Mouse (Mus musculus): ENCODE results near the gene Sema3f. TPM values are rescaled to one million over a fixed set of nuclear protein-coding genes. Genes with fewer than 3 reads are reported as not detected.

Gene Sema3f
- polyA plus RNA-seq, 1 experiment from 2014 or later = 22.1 TPM

GRCm38 (mm10) chr9:107698611-107699190 is 11.6 kb downstream of the Sema3f start:
- Histone ChIP-seq H3K9ac (peak overlapping the region; percentile 26), H3K27me3 (ENCODE audit: insufficient read depth, low read length) (no peaks in the 10 kb centered on the region), H3K4me2 (peak overlapping the region; percentile 48), H3K27ac (ENCODE audit: low read depth) (peak overlapping the region; percentile 89), H3K4me3 (ENCODE audit: low read depth, low read length) (peak overlapping the region; percentile 8; the same call in 1 of the 2 replicates), H3K4me1 (ENCODE audit: insufficient read depth) (peaks cover 75% of the 10 kb centered on the region), H3K9me3 (ENCODE audit: low read depth, low read length) (no peaks in the 10 kb centered on the region), H3K36me3 (ENCODE audit: insufficient read depth) (peaks cover 20% of the 10 kb centered on the region; the same call in 1 of the 2 replicates)
- peak; percentile 46 for ATAC-seq (ENCODE audit: insufficient read depth)
- WGBS = 6% methylated on average over 14 of the region's 14 CpGs
- DNase-seq = peak; percentile 66
- TF ChIP-seq CTCF (IDR thresholded peaks at IDR 0.05; ENCODE audit: low read depth) = peak; percentile 47

- H3K27ac ChIP-seq (ENCODE audit: low read depth) = peak overlapping the region; percentile 89
- peaks cover 19% of the 10 kb centered on the region; the same call in 1 of the 2 replicates for H3K36me3 ChIP-seq (ENCODE audit: insufficient read depth)
- DNase-seq (peak; percentile 84), ATAC-seq (ENCODE audit: insufficient read depth) (peak; percentile 40)
- 22% methylated on average over 14 of the region's 14 CpGs for WGBS
- peak overlapping the region; percentile 48 for H3K4me2 ChIP-seq
- no peaks in the 10 kb centered on the region for H3K9me3 ChIP-seq (ENCODE audit: low read depth, low read length)
- H3K4me1 ChIP-seq (ENCODE audit: insufficient read depth) = peaks cover 73% of the 10 kb centered on the region
- H3K4me3 ChIP-seq (ENCODE audit: low read depth, low read length) = 0 out of 2 replicates have a peak overlapping the region, but pooled peaks have one; percentile 8
- no peaks in the 10 kb centered on the region for H3K27me3 ChIP-seq (ENCODE audit: insufficient read depth, low read length)
- peak overlapping the region; percentile 13; the same call in 1 of the 2 replicates for H3K9ac ChIP-seq
- TF ChIP-seq CTCF (IDR thresholded peaks at IDR 0.05; ENCODE audit: low read depth) = no peak
These were observed 12.3 kb downstream of the Sema3f start for GRCm38 (mm10) chr9:107697811-107698521.

GRCm38 (mm10) chr9:107696845-107697610 is 13.2 kb downstream of the Sema3f start:
- no peak for ATAC-seq (ENCODE audit: insufficient read depth)
- H3K4me1 ChIP-seq (ENCODE audit: insufficient read depth) = peaks cover 64% of the 10 kb centered on the region
- peaks cover 26% of the 10 kb centered on the region for H3K36me3 ChIP-seq (ENCODE audit: insufficient read depth)
- peak overlapping the region; percentile 44 for H3K27ac ChIP-seq (ENCODE audit: low read depth)
- H3K27me3 ChIP-seq (ENCODE audit: insufficient read depth, low read length) = no peaks in the 10 kb centered on the region
- WGBS = 55% methylated on average over 9 of the region's 9 CpGs
- H3K9ac ChIP-seq = no peak overlapping the region
- H3K4me2 ChIP-seq = no peak overlapping the region
- DNase-seq = no peak
- no peaks in the 10 kb centered on the region for H3K9me3 ChIP-seq (ENCODE audit: low read depth, low read length)
- TF ChIP-seq CTCF (IDR thresholded peaks at IDR 0.05; ENCODE audit: low read depth) = no peak
- H3K4me3 ChIP-seq (ENCODE audit: low read depth, low read length) = no peak overlapping the region

- 34% methylated on average over 6 of the region's 6 CpGs for WGBS
- Histone ChIP-seq H3K4me2 (no peak overlapping the region), H3K4me3 (ENCODE audit: low read depth, low read length) (no peak overlapping the region), H3K36me3 (ENCODE audit: insufficient read depth) (peaks cover 33% of the 10 kb centered on the region), H3K27me3 (ENCODE audit: insufficient read depth, low read length) (no peaks in the 10 kb centered on the region), H3K27ac (ENCODE audit: low read depth) (peak overlapping the region; percentile 44; the same call in 1 of the 2 replicates), H3K4me1 (ENCODE audit: insufficient read depth) (peaks cover 57% of the 10 kb centered on the region), H3K9ac (no peak overlapping the region), H3K9me3 (ENCODE audit: low read depth, low read length) (no peaks in the 10 kb centered on the region)
- no peak for DNase-seq
- no peak for ATAC-seq (ENCODE audit: insufficient read depth)
- no peak for TF ChIP-seq CTCF (IDR thresholded peaks at IDR 0.05; ENCODE audit: low read depth)
These were observed 14.2 kb downstream of the Sema3f start for GRCm38 (mm10) chr9:107696106-107696479.

- H3K27me3 ChIP-seq (ENCODE audit: insufficient read depth, low read length) = no peaks in the 10 kb centered on the region
- no peak for ATAC-seq (ENCODE audit: insufficient read depth)
- H3K27ac ChIP-seq (ENCODE audit: low read depth) = no peak overlapping the region
- no peak overlapping the region for H3K4me2 ChIP-seq
- H3K9ac ChIP-seq = no peak overlapping the region
- H3K9me3 ChIP-seq (ENCODE audit: low read depth, low read length) = no peaks in the 10 kb centered on the region
- DNase-seq = no peak
- no peak overlapping the region for H3K4me3 ChIP-seq (ENCODE audit: low read depth, low read length)
- WGBS = 73% methylated on average over 12 of the region's 12 CpGs
- no peak for TF ChIP-seq CTCF (IDR thresholded peaks at IDR 0.05; ENCODE audit: low read depth)
- H3K4me1 ChIP-seq (ENCODE audit: insufficient read depth) = peaks cover 52% of the 10 kb centered on the region
- peaks cover 38% of the 10 kb centered on the region for H3K36me3 ChIP-seq (ENCODE audit: insufficient read depth)
These were observed 14.7 kb downstream of the Sema3f start for GRCm38 (mm10) chr9:107695441-107696105.

- no peak for TF ChIP-seq CTCF (IDR thresholded peaks at IDR 0.05; ENCODE audit: low read depth)
- Histone ChIP-seq H3K4me2 (no peak overlapping the region), H3K27me3 (ENCODE audit: insufficient read depth, low read length) (no peaks in the 10 kb centered on the region), H3K9ac (no peak overlapping the region), H3K4me1 (ENCODE audit: insufficient read depth) (peaks cover 42% of the 10 kb centered on the region), H3K9me3 (ENCODE audit: low read depth, low read length) (no peaks in the 10 kb centered on the region), H3K27ac (ENCODE audit: low read depth) (no peak overlapping the region), H3K36me3 (ENCODE audit: insufficient read depth) (peaks cover 47% of the 10 kb centered on the region), H3K4me3 (ENCODE audit: low read depth, low read length) (no peak overlapping the region)
- DNase-seq (no peak), ATAC-seq (ENCODE audit: insufficient read depth) (no peak)
- 56% methylated on average over 7 of the region's 7 CpGs for WGBS
These were observed 15.6 kb downstream of the Sema3f start for GRCm38 (mm10) chr9:107694627-107695026.

Measured in lung, embryonic 14.5 days (tissue).